Mouse (Mus musculus) hematopoietic stem cell, adult 5-6 weeks (primary cell): Measurements from ENCODE around the gene Hdac4. TPM values are rescaled to one million over a fixed set of nuclear protein-coding genes. Genes with fewer than 3 reads are reported as not detected.

Experiments used
- ATAC-seq, 2 experiments: fragments of 125-278 bp in 1 of 2; replicated peaks in 1 of 2; 2 replicates each; pipeline ENCODE4 v1.8.0; 2016 to 2017; ENCODE audit warnings: inconsistent platforms in 2 of 2, mild to moderate bottlenecking in 2 of 2, moderate number of reproducible peaks in 2 of 2, low read depth in 1 of 2, moderate TSS enrichment in 1 of 2; ENCODE audit not compliant: low FRiP score in 2 of 2, poor library complexity in 2 of 2, severe bottlenecking in 2 of 2, insufficient read depth in 1 of 2, low TSS enrichment in 1 of 2
- total RNA-seq: library from RNA; stranded (forward); fragments of 172-1452, 232-1000 nt; gene quantifications from 2 replicates; pipeline ENCODE4 v1.2.3, GENCODE M21; 2017

Hdac4 gene
- total RNA-seq, 1 experiment from 2014 or later = 17.6 TPM

DNA sequence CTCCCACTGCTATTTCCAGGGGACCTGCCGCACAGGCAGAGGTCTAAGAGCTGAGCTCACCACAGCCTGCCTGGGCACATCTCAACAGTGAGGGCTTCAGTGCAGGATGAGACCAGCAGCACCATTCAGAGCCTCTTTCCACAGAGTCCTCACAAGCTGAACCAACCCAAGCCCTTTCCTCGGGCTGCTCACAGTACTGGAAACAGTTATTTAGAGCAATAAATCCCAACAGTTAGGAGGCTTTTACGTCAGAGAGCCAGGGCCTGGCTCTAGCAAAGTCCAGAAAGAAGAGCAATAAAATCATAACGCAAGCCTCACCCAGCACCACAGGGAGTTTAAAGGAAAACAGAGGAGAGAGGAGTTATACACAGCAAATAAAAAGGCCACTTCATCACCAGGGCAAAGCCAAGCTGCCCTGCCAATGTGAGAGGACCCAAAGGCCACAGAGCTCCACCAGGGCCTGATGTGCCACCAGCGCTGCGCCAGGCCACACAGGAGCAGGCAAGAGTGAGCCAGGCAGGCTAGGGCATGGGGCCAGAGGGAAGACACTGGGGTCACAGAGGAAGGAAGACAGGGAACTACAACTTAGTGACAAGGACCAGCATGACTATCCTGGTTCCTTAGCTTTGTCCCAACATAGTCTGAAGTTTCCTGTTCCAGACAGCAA lies 50.5 kb downstream of the Hdac4 start:
- 0 out of 4 replicates have a peak, but pooled peaks of 1 of the 2 experiments have one; percentile 17 for ATAC-seq

DNA sequence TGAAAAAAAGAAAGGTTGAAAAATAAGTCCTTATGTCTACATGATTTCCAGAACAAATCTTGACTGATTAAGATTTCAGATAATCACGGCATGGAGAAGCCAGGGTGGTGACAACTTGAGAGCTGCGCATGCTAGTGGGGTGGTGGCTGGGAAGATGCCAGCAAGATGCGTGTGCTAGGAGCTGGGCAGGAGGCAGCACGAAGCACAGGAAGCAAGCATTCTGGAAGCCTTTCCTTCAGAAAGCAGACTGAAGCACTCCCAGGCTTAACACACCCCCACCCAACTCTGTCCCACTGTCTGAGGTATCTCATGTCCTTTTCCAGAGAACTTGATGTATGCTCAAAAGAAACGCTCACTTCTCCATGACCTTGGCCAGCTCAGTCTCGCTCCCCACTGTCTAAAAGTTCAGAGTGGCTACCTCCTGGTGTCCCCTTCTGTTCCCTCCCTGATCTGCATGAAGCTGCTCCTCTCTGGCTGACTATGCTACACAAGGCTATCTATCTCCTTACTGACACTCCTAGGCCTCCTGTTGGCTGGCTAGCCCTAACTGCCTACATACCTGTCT lies 52.1 kb downstream of the Hdac4 start:
- ATAC-seq = no peak

DNA sequence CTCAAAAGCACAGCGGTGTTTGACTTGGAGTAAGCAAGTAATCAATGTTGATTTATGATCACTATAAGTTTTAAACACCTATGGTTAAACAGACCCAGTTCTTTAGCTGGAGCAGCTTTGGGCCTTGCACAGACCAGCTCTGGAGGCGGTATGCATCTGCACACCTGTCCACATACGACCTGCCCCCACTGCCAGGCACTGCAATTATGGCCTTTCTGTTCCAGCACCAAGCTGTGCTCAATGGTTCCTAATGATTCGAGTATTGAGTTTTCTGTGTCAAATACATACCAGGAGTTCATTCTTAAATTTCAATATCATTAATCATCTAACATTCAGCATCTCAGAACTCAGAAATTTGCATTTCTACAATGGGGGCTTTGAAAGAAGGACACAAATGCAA lies 52.7 kb downstream of the Hdac4 start:
- ATAC-seq = no peak

DNA sequence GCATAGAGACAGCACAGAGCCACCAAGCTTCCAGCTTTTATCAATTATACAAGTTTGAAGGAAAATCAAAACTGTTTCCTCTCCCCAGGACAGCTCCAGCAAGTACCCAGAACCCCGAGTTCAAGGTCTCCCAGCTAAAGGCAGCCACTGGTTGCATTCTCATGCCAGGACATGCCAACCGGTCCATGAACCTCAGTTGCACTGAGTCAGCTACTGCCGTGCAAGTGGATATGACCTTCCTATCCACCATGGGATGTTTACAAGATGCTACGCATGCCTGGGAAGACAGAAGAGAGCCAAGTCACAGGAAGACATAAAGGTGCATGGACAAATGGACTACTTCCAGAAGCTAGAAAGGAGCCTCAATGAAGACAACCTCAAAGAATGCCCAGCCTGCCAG lies 56.5 kb downstream of the Hdac4 start:
- no peak for ATAC-seq

DNA sequence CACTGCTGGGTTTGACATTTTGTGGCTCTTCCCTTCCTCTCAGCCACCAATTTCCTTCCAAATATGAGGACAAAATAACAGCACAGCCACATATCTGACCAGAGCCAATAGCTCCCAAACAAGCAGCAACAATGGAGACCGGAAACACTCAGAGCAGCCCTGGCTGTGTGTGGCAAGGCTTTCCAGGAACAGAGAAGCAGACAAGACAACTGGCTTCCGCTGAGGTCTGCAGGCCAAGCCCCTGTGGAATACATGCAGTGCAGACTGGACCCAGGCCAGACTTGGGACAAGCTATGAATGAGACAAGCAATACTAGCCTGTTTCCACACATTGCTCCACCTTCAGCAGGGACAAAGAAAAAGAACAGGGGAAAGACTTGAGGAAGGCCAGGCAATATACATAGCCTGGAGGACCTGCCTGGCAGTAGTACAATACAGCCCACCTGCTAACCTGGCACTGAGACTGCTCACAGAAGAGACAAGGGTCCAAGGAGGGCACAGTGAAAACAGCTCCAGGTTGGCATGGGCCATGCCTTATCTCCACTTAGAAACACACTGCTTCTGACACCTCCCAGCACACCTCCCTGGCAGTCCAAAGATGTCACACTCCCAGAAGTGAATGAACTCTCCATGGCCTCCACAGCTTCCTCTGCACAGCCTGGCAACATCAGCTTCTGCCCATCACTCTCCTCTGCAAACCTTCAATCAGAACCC lies 58.2 kb downstream of the Hdac4 start:
- ATAC-seq = no peak

DNA sequence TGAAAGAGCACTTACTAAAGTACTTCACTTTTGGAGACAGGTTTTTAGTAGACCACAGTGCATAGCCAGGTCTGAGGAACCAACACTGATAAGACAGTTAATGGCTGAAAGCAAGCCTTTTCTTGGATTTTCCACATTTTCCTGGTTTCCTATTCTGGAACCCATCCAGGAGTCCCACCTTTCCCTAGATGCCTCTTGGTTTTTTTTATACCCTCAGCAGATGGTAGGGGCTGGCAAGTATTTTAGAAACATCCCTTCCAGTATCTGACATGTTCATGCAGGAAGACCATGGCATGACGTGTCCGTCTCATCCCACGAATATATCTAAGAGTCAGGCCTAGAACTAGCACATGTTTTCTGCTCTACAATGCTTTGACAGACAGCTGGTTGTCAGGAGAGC lies 59.1 kb downstream of the Hdac4 start:
- ATAC-seq = no peak

DNA sequence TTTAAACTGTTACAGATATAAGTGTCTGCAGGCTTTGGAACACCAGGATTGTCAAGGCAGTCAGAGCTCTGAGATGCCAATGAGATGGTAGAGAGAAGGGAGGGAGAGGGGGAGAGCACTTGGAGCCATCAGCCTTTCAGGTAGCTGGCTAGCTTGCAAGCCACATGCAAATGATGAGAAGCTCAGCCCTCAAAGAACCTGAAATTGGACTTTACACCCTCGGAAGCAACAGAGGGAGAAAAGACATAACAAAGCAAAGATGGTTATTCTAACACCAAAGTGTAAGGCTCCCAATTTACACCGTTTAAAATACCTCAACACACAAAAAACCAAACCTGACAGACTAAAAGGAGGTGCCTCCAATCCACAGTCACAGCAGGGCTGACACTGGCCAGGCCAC lies 63.3 kb downstream of the Hdac4 start:
- ATAC-seq = no peak

DNA sequence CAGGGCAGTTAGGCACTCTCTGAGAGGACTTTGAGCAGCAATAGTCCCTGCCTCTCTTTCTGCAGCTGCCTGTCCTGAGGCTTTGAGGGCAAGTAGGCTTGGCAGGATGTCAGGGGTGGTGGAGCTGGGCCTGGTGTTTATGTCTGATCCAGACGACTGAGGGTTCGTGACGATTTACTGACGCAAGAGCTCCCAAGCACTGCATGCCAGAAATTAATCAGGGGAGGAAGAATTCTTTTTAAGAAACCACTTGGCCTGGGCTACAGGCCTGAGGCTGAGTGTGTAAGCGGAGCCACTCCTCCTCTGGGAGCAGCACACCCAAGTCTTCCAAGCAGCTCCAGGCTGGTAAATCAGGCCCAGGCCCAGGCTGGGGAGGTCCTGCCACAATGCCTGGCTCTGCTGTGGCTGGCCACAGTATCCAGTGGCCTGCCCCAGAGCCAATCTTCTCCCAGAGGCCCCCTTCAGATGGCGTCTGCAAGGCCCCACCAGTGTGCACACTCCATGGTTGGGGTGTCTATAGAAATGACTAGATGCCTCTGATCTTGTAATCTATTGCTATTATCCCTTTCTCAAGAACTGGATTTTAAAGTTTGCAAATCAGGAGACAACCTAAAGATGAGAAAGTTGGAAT lies 64.9 kb downstream of the Hdac4 start:
- peak; percentile 68 to 71; a peak in 3 of 4 replicates for ATAC-seq

DNA sequence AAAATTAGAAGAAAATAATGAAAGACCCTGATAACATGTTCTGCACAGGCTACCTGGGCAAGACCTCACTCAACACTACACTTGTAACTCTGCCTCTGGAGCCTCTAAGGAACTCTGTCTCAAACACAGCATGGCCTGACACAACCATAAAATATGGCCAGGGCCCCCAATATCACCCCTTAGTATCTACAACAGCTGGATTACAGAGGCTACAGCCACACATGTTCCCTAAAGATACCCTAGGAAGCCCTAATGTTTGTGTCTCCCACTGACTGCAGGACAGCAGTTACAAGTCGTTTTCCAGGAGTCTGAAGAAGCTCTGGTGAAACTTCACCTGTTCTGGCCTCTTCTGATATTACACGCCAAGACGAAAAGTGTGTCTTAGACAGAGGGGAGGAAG lies 65.7 kb downstream of the Hdac4 start:
- no peak for ATAC-seq

DNA sequence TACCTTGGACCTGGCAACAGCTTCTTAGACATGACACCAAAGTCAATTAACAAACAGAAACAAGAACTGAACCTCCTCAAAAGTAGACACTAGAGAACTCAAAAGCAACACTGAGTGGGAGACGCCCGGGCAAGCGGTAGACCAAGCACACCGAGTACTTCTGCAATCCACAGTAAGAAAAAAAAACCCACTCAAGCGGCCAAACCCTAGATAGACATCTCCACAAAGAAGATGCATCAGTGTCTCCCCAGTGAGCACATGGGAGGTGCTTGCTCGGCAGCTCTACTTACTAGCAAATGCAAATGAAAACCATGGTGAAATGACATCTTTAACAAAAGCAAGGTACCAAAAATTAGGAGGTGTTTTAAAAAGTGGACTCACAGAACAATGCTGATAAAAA lies 67.7 kb downstream of the Hdac4 start:
- no peak for ATAC-seq

DNA sequence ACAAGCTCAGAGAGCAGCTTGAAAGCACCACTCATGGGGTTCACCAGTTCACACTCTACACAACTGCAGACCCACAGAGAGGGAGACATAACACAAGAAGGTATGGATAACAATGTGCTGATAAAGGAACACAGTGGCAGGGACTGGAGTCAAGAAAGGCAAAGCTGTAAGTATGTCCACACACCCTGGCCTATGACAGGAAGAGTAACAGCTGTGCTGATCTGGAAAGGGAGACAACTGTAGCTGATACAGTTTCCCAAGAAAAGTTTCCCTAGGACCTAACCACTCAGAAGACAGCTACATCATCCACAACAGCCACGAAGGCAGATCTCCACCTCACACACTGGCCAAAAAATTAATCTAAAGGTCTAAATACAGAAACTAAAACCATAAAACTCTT lies 68.1 kb downstream of the Hdac4 start:
- ATAC-seq = no peak

DNA sequence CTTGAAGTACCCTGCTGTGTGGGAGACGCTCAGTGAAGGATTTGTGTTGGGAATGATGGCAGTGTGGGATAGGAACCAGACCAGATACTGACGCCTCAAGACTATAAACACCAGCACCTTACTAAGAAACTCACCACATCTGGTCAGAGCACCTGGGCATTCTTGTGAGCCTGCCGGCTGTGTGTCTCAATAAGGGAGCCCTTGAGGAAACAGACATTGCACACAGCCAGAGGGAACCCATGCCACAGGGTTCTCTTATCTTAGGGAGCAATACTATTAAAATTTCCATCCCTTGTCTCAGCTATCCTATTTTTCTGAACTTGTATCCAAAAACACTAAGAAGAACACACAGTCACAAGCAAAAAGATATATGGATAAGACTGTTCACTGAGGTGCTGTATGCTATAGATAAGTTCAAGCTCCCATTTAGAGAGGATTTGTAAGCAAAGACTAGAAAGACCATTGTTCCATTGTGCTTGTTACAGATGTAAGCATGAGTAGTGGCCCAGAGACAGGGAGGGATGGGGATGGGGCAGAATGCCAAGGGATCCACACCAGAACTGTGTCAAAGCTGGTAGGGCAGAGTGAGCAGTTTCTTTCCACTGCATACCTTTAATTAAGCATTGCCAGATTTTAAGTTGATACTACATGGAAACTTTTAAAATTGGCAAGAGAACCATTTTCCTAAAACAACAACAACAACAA lies 70.8 kb downstream of the Hdac4 start:
- ATAC-seq = no peak

DNA sequence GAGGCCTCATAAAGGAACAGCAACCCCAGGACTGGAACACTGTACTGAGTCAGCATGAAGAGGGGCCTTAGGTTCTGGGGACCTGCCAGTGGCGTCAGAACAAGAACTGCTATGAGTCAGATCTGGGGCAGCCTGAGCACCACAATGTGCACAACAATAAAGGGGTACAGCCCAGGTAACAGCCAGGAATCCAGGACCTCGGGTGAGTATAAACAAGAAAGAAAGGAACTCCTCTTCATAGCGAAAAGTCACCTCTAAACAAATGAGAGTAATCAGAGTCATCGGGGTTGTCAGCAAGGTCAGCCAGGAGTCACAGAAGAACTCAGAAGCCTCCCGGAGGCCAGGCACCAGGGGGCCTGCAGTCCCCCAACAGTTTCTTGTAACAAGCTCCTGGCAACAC lies 76.2 kb downstream of the Hdac4 start:
- no peak for ATAC-seq

DNA sequence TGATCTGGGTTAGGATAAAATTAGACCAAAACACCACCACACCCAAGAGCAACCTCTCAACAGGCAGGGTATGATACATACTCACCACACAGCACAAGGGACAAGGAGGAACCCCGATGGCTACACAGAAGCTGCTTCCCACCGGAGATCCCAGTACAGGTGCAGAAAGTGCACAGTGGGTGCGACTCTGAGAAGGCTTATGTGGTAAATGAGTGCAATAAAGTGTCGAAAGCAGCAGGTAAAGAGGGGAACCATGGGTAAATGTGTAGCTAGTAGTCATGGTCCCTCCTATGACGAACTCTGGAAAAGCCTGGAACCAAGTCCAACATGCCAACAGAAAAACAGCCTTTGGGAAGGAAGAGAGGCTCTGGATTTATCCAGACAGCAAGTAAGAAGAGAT lies 77.9 kb downstream of the Hdac4 start:
- no peak for ATAC-seq

DNA sequence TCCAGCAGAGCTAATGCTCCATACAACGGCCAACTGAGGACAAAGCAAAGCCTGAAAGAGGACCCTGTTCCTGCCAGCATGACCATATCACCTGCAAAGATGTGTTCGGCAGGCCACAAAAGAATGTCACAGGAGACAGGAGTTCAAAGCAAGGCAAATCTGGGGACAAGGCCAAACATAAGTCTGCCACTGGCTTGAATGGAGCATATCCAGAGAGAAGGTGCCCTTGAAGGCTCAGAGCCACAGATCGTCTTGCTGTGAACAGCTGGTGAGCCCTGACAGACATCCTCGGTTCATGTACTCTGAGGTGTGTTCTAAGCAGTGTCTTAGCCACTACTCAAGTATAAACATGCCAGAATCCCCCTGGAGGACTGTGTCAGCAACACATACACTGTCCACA lies 79.3 kb downstream of the Hdac4 start:
- no peak for ATAC-seq

DNA sequence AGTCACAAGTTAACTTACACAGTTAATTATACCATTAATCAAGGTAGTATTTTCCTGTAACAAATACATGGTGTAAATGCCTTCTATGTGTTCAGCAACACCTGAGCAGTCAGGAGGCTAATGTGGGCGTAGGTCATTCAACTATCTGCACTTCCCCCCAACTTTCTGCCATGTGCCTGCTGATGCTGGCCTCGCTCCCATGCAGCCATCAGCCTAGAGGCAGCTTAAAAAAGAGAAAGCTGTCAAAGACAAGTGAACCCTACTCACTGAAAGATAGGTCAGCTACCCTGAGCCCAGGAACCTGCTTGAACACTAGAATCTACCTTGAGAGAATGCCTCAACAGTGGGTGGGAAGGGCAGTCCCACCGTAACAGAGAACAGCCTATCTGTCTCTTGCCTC lies 81.4 kb downstream of the Hdac4 start:
- no peak for ATAC-seq

DNA sequence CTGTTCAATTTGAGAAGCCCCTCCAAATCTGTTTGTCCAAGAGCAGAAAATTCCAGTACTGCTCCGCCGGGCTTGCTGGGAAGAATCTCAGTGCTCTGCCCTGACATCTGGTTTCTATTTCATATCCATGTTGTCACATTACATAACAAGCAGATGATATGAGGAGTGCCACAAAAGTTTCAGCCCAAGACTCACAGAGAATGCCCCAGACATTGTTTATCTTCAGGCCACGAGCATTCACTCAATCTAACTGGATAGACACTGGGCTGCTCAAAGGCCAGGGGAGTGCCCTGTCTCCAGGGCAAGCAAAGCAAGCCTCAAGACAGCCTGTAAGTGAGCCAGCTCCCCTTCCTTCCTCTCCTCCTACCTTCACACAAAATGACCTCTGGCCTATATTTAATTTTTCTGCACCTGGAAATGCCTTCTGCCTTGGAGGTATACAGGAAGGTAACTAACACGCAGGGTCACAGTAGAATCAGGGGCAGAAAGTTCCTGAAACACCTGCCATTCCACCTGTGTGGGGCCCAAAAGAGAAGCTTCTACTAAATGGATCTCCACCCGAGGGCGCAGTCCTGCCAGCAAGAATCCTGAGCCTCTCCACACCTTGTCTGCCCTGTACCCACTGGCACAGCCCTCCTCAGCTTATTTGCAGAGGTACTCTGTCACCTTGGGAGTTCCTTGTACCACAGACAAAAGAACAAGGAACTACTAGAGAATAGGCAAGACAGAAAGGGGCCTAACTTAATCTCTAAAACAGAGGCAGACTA lies 82.1 kb downstream of the Hdac4 start:
- ATAC-seq = peak in 1 of 2 experiments; percentile 32; a peak in 1 of 4 replicates
